Mouse (Mus musculus) CH12.LX (cell line): ENCODE results near the gene Atp2b4. TPM values are rescaled to one million over a fixed set of nuclear protein-coding genes. Genes with fewer than 3 reads are reported as not detected.

Experiments
- DNase-seq: peaks from one replicate; pipeline ENCODE4 v3.0.0-alpha.2; 2013; ENCODE audit errors: extremely low read depth
- H3K27ac ChIP-seq: 2 replicates; pipeline ENCODE4 v1.5.1; 2012; ENCODE audit warnings: low read depth, mild to moderate bottlenecking, control low read depth, moderate library complexity; ENCODE audit not compliant: insufficient read depth
- H3K27me3 ChIP-seq: replicated peaks from 2 replicates; pipeline ENCODE3; 2012; ENCODE audit warnings: inconsistent platforms
- H3K36me3 ChIP-seq, 2 experiments: replicated peaks in 1 of 2; 2 replicates each; pipeline versions ENCODE3 to v1.6.1; 2012; ENCODE audit warnings: inconsistent platforms in 1 of 2, low read length in 1 of 2, mild to moderate bottlenecking in 1 of 2, mixed read lengths in 1 of 2, moderate library complexity in 1 of 2; ENCODE audit not compliant: control insufficient read depth in 1 of 2, insufficient read depth in 1 of 2
- H3K4me1 ChIP-seq, 2 experiments: 2 replicates each; pipeline ENCODE4 v1.6.1; 2012; ENCODE audit warnings: inconsistent platforms in 1 of 2, moderate library complexity in 1 of 2; ENCODE audit not compliant: insufficient read depth in 2 of 2, control insufficient read depth in 1 of 2
- H3K4me2 ChIP-seq: 2 replicates; pipeline ENCODE4 v1.6.1; 2012; ENCODE audit warnings: low read depth, mild to moderate bottlenecking, control low read depth; ENCODE audit not compliant: poor library complexity, insufficient read depth, severe bottlenecking
- H3K4me3 ChIP-seq, 3 experiments: fragments of 150-350 bp in 1 of 3; sonication (generic) in 1 of 3; replicated peaks in 1 of 3; 2 replicates each; pipeline versions ENCODE3 to v1.5.1; 2011 to 2012; ENCODE audit warnings: low read depth in 2 of 3, low read length in 2 of 3, mild to moderate bottlenecking in 2 of 3, moderate library complexity in 2 of 3, control low read depth in 1 of 3, improper control_type of control experiment in 1 of 3, inconsistent platforms in 1 of 3, mixed read lengths in 1 of 3; ENCODE audit not compliant: poor library complexity in 1 of 3
- H3K79me2 ChIP-seq: replicated peaks from 2 replicates; pipeline ENCODE4 v1.6.1; 2012; ENCODE audit warnings: mild to moderate bottlenecking, moderate library complexity; ENCODE audit not compliant: control insufficient read depth, poor library complexity, insufficient read depth, severe bottlenecking; ENCODE audit errors: extremely low read depth
- H3K9ac ChIP-seq: 2 replicates; pipeline ENCODE4 v1.6.1; 2012; ENCODE audit warnings: low read depth, mild to moderate bottlenecking, control low read depth, moderate library complexity; ENCODE audit not compliant: insufficient read depth
- H3K9me3 ChIP-seq: replicated peaks from 2 replicates; pipeline ENCODE3; 2012; ENCODE audit warnings: low read length, inconsistent platforms, mixed read lengths
- CHD1 ChIP-seq: IDR thresholded peaks from 2 replicates; pipeline ENCODE4 v1.6.1; 2012; ENCODE audit warnings: low read depth, low read length, improper control_type of control experiment, inconsistent platforms
- CHD2 ChIP-seq: IDR thresholded peaks from 2 replicates; pipeline ENCODE4 v1.6.1; 2011; ENCODE audit warnings: low read length, improper control_type of control experiment
- CTCF ChIP-seq, 2 experiments: IDR thresholded peaks in 1 of 2; conservative IDR thresholded peaks in 1 of 2; 2 replicates each; pipeline ENCODE4 v1.5.1; 2011 to 2012; ENCODE audit warnings: low read depth in 2 of 2, low read length in 2 of 2, improper control_type of control experiment in 1 of 2, inconsistent platforms in 1 of 2, mild to moderate bottlenecking in 1 of 2, moderate library complexity in 1 of 2
- E2F4 ChIP-seq: IDR thresholded peaks from 2 replicates; pipeline ENCODE4 v1.6.1; 2011; ENCODE audit warnings: low read depth, low read length, improper control_type of control experiment; ENCODE audit not compliant: insufficient replicate concordance
- ELF1 ChIP-seq: IDR thresholded peaks from 2 replicates; pipeline ENCODE4 v1.6.1; 2014; ENCODE audit warnings: low read depth, mild to moderate bottlenecking, inconsistent platforms, low read length, improper control_type of control experiment
- ETS1 ChIP-seq: conservative IDR thresholded peaks from 2 replicates; pipeline ENCODE4 v1.6.1; 2012; ENCODE audit warnings: low read depth, mild to moderate bottlenecking, inconsistent platforms, low read length, improper control_type of control experiment, moderate library complexity
- GABPA ChIP-seq: IDR thresholded peaks from 2 replicates; pipeline ENCODE4 v1.6.1; 2012; ENCODE audit warnings: low read depth, low read length, improper control_type of control experiment, inconsistent platforms; ENCODE audit not compliant: insufficient replicate concordance
- HCFC1 ChIP-seq: IDR thresholded peaks from 2 replicates; pipeline ENCODE4 v1.6.1; 2012; ENCODE audit warnings: low read depth, mild to moderate bottlenecking, inconsistent platforms, low read length, improper control_type of control experiment
- IRF4 ChIP-seq: IDR thresholded peaks from 2 replicates; pipeline ENCODE4 v1.6.1; 2014; ENCODE audit warnings: low read depth, mild to moderate bottlenecking, inconsistent platforms, low read length, improper control_type of control experiment
- MAFK ChIP-seq: IDR thresholded peaks from 2 replicates; pipeline ENCODE4 v1.6.1; 2011; ENCODE audit warnings: low read length, improper control_type of control experiment; ENCODE audit not compliant: insufficient replicate concordance
- MAX ChIP-seq: IDR thresholded peaks from 2 replicates; pipeline ENCODE4 v1.6.1; 2011; ENCODE audit warnings: low read length, improper control_type of control experiment
- MAZ ChIP-seq: IDR thresholded peaks from 2 replicates; pipeline ENCODE4 v1.6.1; 2012; ENCODE audit warnings: low read depth, mild to moderate bottlenecking, inconsistent platforms, low read length, improper control_type of control experiment, moderate library complexity
- MEF2A ChIP-seq: IDR thresholded peaks from 2 replicates; pipeline ENCODE4 v1.6.1; 2014; ENCODE audit warnings: low read depth, mild to moderate bottlenecking, inconsistent platforms, low read length, improper control_type of control experiment, borderline replicate concordance
- MYC ChIP-seq: IDR thresholded peaks from 2 replicates; pipeline ENCODE4 v1.6.1; 2011; ENCODE audit warnings: low read depth, mild to moderate bottlenecking, improper control_type of control experiment, low read length
- NELFE ChIP-seq: IDR thresholded peaks from 2 replicates; pipeline ENCODE4 v1.6.1; 2011; ENCODE audit warnings: low read depth, low read length, improper control_type of control experiment
- NRF1 ChIP-seq: IDR thresholded peaks from 2 replicates; pipeline ENCODE4 v1.6.1; 2014; ENCODE audit warnings: low read depth, mild to moderate bottlenecking, inconsistent platforms, low read length, improper control_type of control experiment, moderate library complexity
- PAX5 ChIP-seq: IDR thresholded peaks from 2 replicates; pipeline ENCODE4 v1.6.1; 2012; ENCODE audit warnings: low read length, inconsistent platforms, mixed read lengths
- POLR2A ChIP-seq: IDR thresholded peaks from 2 replicates; pipeline ENCODE4 v1.6.1; 2011; ENCODE audit warnings: low read depth, mild to moderate bottlenecking, improper control_type of control experiment, low read length
- POLR2AphosphoS2 ChIP-seq: IDR thresholded peaks from 2 replicates; pipeline ENCODE4 v1.6.1; 2011; ENCODE audit warnings: low read depth, low read length, improper control_type of control experiment
- RAD21 ChIP-seq: IDR thresholded peaks from 2 replicates; pipeline ENCODE4 v1.6.1; 2011; ENCODE audit warnings: low read depth, mild to moderate bottlenecking, low read length, improper control_type of control experiment, moderate library complexity
- RCOR1 ChIP-seq: conservative IDR thresholded peaks from 2 replicates; pipeline ENCODE4 v1.6.1; 2012; ENCODE audit warnings: low read depth, mild to moderate bottlenecking, inconsistent platforms, low read length, improper control_type of control experiment
- SMC3 ChIP-seq: IDR thresholded peaks from 2 replicates; pipeline ENCODE4 v1.6.1; 2011; ENCODE audit warnings: low read depth, low read length, improper control_type of control experiment
- TBP ChIP-seq: conservative IDR thresholded peaks from 2 replicates; pipeline ENCODE4 v1.6.1; 2011; ENCODE audit warnings: low read depth, low read length, improper control_type of control experiment
- UBTF ChIP-seq: IDR thresholded peaks from 2 replicates; pipeline ENCODE4 v1.6.1; 2012; ENCODE audit warnings: low read depth, mild to moderate bottlenecking, inconsistent platforms, low read length, improper control_type of control experiment, moderate library complexity
- USF2 ChIP-seq: conservative IDR thresholded peaks from 2 replicates; pipeline ENCODE4 v1.6.1; 2011; ENCODE audit warnings: low read depth, low read length, improper control_type of control experiment
- ZC3H11A ChIP-seq: IDR thresholded peaks from 2 replicates; pipeline ENCODE4 v1.6.1; 2012; ENCODE audit warnings: low read depth, mild to moderate bottlenecking, inconsistent platforms, low read length, improper control_type of control experiment
- ZMIZ1 ChIP-seq: IDR thresholded peaks from 2 replicates; pipeline ENCODE4 v1.6.1; 2012; ENCODE audit warnings: low read depth, mild to moderate bottlenecking, inconsistent platforms, low read length, improper control_type of control experiment
- ZNF384 ChIP-seq: IDR thresholded peaks from 2 replicates; pipeline ENCODE4 v1.6.1; 2012; ENCODE audit warnings: low read depth, low read length, improper control_type of control experiment, inconsistent platforms
- dilution Hi-C: fragments of 300-500 bp; cut with MboI; formaldehyde crosslinking; loops from 2 replicates; pipeline ENCODE4 v1.14.3; 2020; ENCODE audit warnings: low sequenced_read_pairs; ENCODE audit not compliant: extremely low pct_unique_long_range_greater_than_20kb, extremely low pct_ligation_motif_present
- in situ Hi-C: fragments of 300-500 bp; cut with MboI; formaldehyde crosslinking; loops from 3 replicates; pipeline ENCODE4 v1.14.3; 2019; ENCODE audit warnings: low sequenced_read_pairs, low pct_ligation_motif_present, low pct_unique_long_range_greater_than_20kb, mixed read lengths
- polyA plus RNA-seq: library from polyadenylated mRNA; unstranded; fragments of >175 nt; gene quantifications from 2 replicates; pipeline ENCODE4 v1.2.1, GENCODE M21; 2012; ENCODE audit warnings: low read depth; ENCODE audit not compliant: insufficient read length
- total RNA-seq, 2 experiments: library from RNA; depleted of rRNA; stranded (reverse); fragments of 300-350 nt in 1 of 2; fragments of >200 nt in 1 of 2; gene quantifications; 2 replicates each; pipeline ENCODE4 v1.2.3; 2012 to 2014

Gene Atp2b4
- total and polyA plus RNA-seq, 3 experiments, result 6.9 to 18.4 (median 17.5) TPM

- H3K9me3 ChIP-seq, result no peaks in the 10 kb centered on the region
- H3K9ac ChIP-seq, result no peak overlapping the region
- H3K27me3 ChIP-seq, result no peaks in the 10 kb centered on the region
- no peak overlapping the region for H3K27ac ChIP-seq
- H3K4me3 ChIP-seq, result no peak overlapping the region
- no peak overlapping the region for H3K4me2 ChIP-seq
- dilution Hi-C loops (no loop called here), in situ Hi-C loops (no loop called here)
- H3K4me1 ChIP-seq, result peaks cover 9 to 27% of the 10 kb centered on the region in 2 experiments
- TF ChIP-seq CHD1 (no peak), MYC (no peak), MAZ (no peak), ZC3H11A (no peak), IRF4 (no peak), RAD21 (no peak), MAFK (no peak), E2F4 (no peak), CTCF (conservative IDR thresholded peaks at IDR 0.05 in 1 of 2, IDR thresholded peaks at IDR 0.05 in 1 of 2; ENCODE audit: low read depth in 2 of 2, low read length in 2 of 2) (no peak), RCOR1 (no peak), TBP (no peak), ZMIZ1 (no peak), NELFE (no peak), HCFC1 (no peak), ETS1 (no peak), ELF1 (no peak), CHD2 (no peak)
- no peaks in the 10 kb centered on the region for H3K36me3 ChIP-seq
- DNase-seq, result no peak
- H3K79me2 ChIP-seq, result no peaks in the 10 kb centered on the region
These were observed 31.9 kb upstream of the Atp2b4 start for GRCm38 (mm10) chr1:133832781-133833180.

DNA sequence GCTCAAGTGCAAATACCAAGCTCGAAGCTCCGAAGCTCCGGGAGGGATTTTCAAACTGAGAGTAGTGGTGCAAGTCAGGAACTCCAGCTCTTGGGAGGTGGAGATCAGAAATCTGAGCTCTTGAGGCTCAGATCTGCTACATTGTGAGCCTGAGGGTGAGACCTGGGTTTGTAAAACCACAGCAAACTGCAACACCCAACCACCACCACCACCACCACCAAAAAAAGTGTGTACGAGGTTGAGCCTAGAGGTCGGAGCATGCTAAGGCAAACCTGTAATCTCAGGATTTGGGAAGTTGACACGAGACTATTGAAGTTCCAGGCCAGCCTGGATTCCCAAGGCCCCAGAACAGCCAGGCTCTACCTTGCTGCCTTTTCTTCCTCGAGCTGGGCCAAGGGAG, 25.4 kb upstream of the Atp2b4 start:
- Histone ChIP-seq H3K27ac (no peak overlapping the region), H3K4me3 (no peak overlapping the region), H3K27me3 (no peaks in the 10 kb centered on the region), H3K4me2 (no peak overlapping the region), H3K36me3 (peaks cover 0 to 10% of the 10 kb centered on the region in 2 experiments), H3K9me3 (no peaks in the 10 kb centered on the region), H3K9ac (no peak overlapping the region), H3K79me2 (no peaks in the 10 kb centered on the region), H3K4me1 (peaks cover 21 to 69% of the 10 kb centered on the region in 2 experiments)
- dilution Hi-C loops, result no loop called here
- no peak for DNase-seq
- in situ Hi-C loops, result no loop called here
- TF ChIP-seq MAX (no peak), HCFC1 (no peak), ZC3H11A (no peak), TBP (no peak), MAFK (no peak), MAZ (no peak), ZNF384 (no peak), USF2 (no peak), UBTF (no peak), PAX5 (no peak), MEF2A (no peak), POLR2A (no peak), IRF4 (no peak), ETS1 (no peak), POLR2AphosphoS2 (no peak), NRF1 (no peak), SMC3 (no peak), GABPA (no peak), ZMIZ1 (no peak)
